Mouse (Mus musculus) intestine, embryonic 14.5 days (tissue): ENCODE measurements around the gene Stpg1. TPM values are rescaled to one million over a fixed set of nuclear protein-coding genes. Genes with fewer than 3 reads are reported as not detected.

Experiments
- ATAC-seq: fragments of 200-750 bp; cut with Nextera tagmentation; replicated peaks from 2 replicates; pipeline ENCODE4 v1.8.0; 2017; ENCODE audit warnings: low read depth, moderate number of reproducible peaks, moderate TSS enrichment, moderate library complexity; ENCODE audit not compliant: low FRiP score, low TSS enrichment
- DNase-seq: peaks from one replicate; pipeline ENCODE4 v3.0.0-alpha.2; 2018; ENCODE audit warnings: low spot score
- H3K27ac ChIP-seq: fragments of 300-500 bp; sonication (generic); 2 replicates; pipeline ENCODE4 v1.5.1; 2014; ENCODE audit warnings: low read depth, mild to moderate bottlenecking, control low read depth
- H3K27me3 ChIP-seq: fragments of 300-500 bp; sonication (generic); replicated peaks from 2 replicates; pipeline ENCODE4 v1.6.1; 2014; ENCODE audit warnings: low read length, control low read depth; ENCODE audit not compliant: control insufficient read depth, insufficient read depth
- H3K36me3 ChIP-seq: fragments of 300-500 bp; sonication (generic); 2 replicates; pipeline ENCODE4 v1.6.1; 2014; ENCODE audit warnings: low read length, control low read depth; ENCODE audit not compliant: control insufficient read depth, insufficient read depth
- H3K4me1 ChIP-seq: fragments of 300-500 bp; sonication (generic); replicated peaks from 2 replicates; pipeline ENCODE4 v1.6.1; 2014; ENCODE audit warnings: low read length, control low read depth, mixed read lengths; ENCODE audit not compliant: control insufficient read depth, insufficient read depth
- H3K4me2 ChIP-seq: fragments of 300-500 bp; sonication (generic); 2 replicates; pipeline ENCODE4 v1.6.1; 2014; ENCODE audit warnings: low read length
- H3K4me3 ChIP-seq: fragments of 300-500 bp; sonication (generic); 2 replicates; pipeline ENCODE4 v1.5.1; 2014; ENCODE audit warnings: low read depth, low read length, control low read depth, mixed read lengths
- H3K9ac ChIP-seq: fragments of 300-500 bp; sonication (generic); 2 replicates; pipeline ENCODE4 v1.6.1; 2014; ENCODE audit warnings: mild to moderate bottlenecking, low read length
- H3K9me3 ChIP-seq: fragments of 300-500 bp; sonication (generic); 2 replicates; pipeline ENCODE4 v1.6.1; 2016; ENCODE audit warnings: low read length, control low read depth; ENCODE audit not compliant: control insufficient read depth
- WGBS: fragments of 180-500 bp; shearing (Covaris S2); extraction: QIAGEN DNeasy Blood & Tissue Kit; methylation state at CpG from one replicate; pipeline ENCODE4 v1.1.7; 2014; 5-methylcytosine and 5-hydroxymethylcytosine counted together
- polyA plus RNA-seq: library from polyadenylated mRNA; unstranded; fragments of >200 nt; fragmentation: Nextera tagmentation; extraction: Ambion mirVana; gene quantifications from 2 replicates; pipeline ENCODE4 v1.2.1, GENCODE M21; 2014

Gene Stpg1
- polyA plus RNA-seq: 0.19 and 0.42 TPM in 2 replicates

- Histone ChIP-seq H3K4me3 (peak within 1 kb of the TSS; percentile 69), H3K27me3 (no peaks in the 10 kb centered on the region), H3K4me2 (peak within 1 kb of the TSS; percentile 91), H3K9me3 (no peaks in the 10 kb centered on the region), H3K36me3 (0 out of 2 replicates have a peak, but pooled peaks cover 9% of the 10 kb centered on the region), H3K27ac (peak within 1 kb of the TSS; percentile 47; the same call in 1 of the 2 replicates), H3K4me1 (peaks cover 7% of the 10 kb centered on the region; the same call in 1 of the 2 replicates), H3K9ac (peak within 1 kb of the TSS; percentile 53)
- peak; percentile 93 for ATAC-seq
- DNase-seq: peak; percentile 91
- WGBS: under 1% methylated on average over 53 of the region's 53 CpGs
Observed at GRCm38 (mm10) chr4:135494521-135495396, at the start of gene Stpg1, which contains the start of gene Nipal3. Gene Stpg1, plus strand, starts transcription at chr4:135494790. Gene Nipal3, minus strand, starts transcription at chr4:135495038.

GRCm38 (mm10) chr4:135451360-135452015, 43.1 kb upstream of the Stpg1 start:
- no peaks in the 10 kb centered on the region for H3K9me3 ChIP-seq
- H3K27me3 ChIP-seq: no peaks in the 10 kb centered on the region
- peak overlapping the region; percentile 34; the same call in 1 of the 2 replicates for H3K27ac ChIP-seq
- WGBS: 33% methylated on average over 18 of the region's 18 CpGs
- H3K4me3 ChIP-seq: no peak overlapping the region
- ATAC-seq (no peak), DNase-seq (peak; percentile 64)
- H3K36me3 ChIP-seq: no peaks in the 10 kb centered on the region
- H3K9ac ChIP-seq: no peak overlapping the region
- peaks cover 25% of the 10 kb centered on the region for H3K4me1 ChIP-seq
- peak overlapping the region; percentile 38 for H3K4me2 ChIP-seq

GRCm38 (mm10) chr4:135453164-135453563, 41.4 kb upstream of the Stpg1 start:
- DNase-seq (peak; percentile 69), ATAC-seq (no peak)
- Histone ChIP-seq H3K36me3 (no peaks in the 10 kb centered on the region), H3K9ac (no peak overlapping the region), H3K4me1 (peaks cover 25% of the 10 kb centered on the region), H3K27ac (peak overlapping the region; percentile 64), H3K27me3 (no peaks in the 10 kb centered on the region), H3K4me2 (no peak overlapping the region), H3K4me3 (no peak overlapping the region), H3K9me3 (no peaks in the 10 kb centered on the region)
- WGBS: 49% methylated on average over 6 of the region's 6 CpGs

- DNase-seq (peak; percentile 70), ATAC-seq (peak; percentile 77)
Observed at GRCm38 (mm10) chr4:135453572-135453971, 41.0 kb upstream of the Stpg1 start.

GRCm38 (mm10) chr4:135463406-135463805, 31.2 kb upstream of the Stpg1 start:
- no peaks in the 10 kb centered on the region for H3K9me3 ChIP-seq
- ATAC-seq (no peak), DNase-seq (no peak)
- H3K36me3 ChIP-seq: peaks cover 10% of the 10 kb centered on the region; the same call in 1 of the 2 replicates
- no peak overlapping the region for H3K9ac ChIP-seq
- H3K27ac ChIP-seq: no peak overlapping the region
- no peaks in the 10 kb centered on the region for H3K27me3 ChIP-seq
- no peak overlapping the region for H3K4me2 ChIP-seq
- WGBS: 95% methylated on average over 11 of the region's 11 CpGs
- H3K4me1 ChIP-seq: no peaks in the 10 kb centered on the region
- H3K4me3 ChIP-seq: no peak overlapping the region

More at GRCm38 (mm10) chr4:135453572-135453971, 41.0 kb upstream of the Stpg1 start:
- Histone ChIP-seq H3K9me3 (no peaks in the 10 kb centered on the region), H3K27ac (peak overlapping the region; percentile 64), H3K4me1 (peaks cover 25% of the 10 kb centered on the region), H3K36me3 (no peaks in the 10 kb centered on the region), H3K4me3 (no peak overlapping the region), H3K27me3 (no peaks in the 10 kb centered on the region), H3K9ac (no peak overlapping the region), H3K4me2 (no peak overlapping the region)
- 39% methylated on average over 12 of the region's 12 CpGs for whole genome bisulfite sequencing

GRCm38 (mm10) chr4:135477851-135478250, 16.7 kb upstream of the Stpg1 start:
- WGBS: 85% methylated on average over 10 of the region's 10 CpGs
- Histone ChIP-seq H3K27me3 (no peaks in the 10 kb centered on the region), H3K4me1 (no peaks in the 10 kb centered on the region), H3K27ac (no peak overlapping the region), H3K9ac (no peak overlapping the region), H3K4me3 (no peak overlapping the region), H3K9me3 (no peaks in the 10 kb centered on the region), H3K36me3 (peaks cover 7% of the 10 kb centered on the region; the same call in 1 of the 2 replicates), H3K4me2 (no peak overlapping the region)
- ATAC-seq (no peak), DNase-seq (no peak)

GRCm38 (mm10) chr4:135480370-135480769, 14.2 kb upstream of the Stpg1 start:
- no peaks in the 10 kb centered on the region for H3K4me1 ChIP-seq
- 78% methylated on average over 9 of the region's 9 CpGs for WGBS
- H3K9ac ChIP-seq: no peak overlapping the region
- no peaks in the 10 kb centered on the region for H3K9me3 ChIP-seq
- ATAC-seq: no peak
- 0 out of 2 replicates have a peak, but pooled peaks cover 3% of the 10 kb centered on the region for H3K36me3 ChIP-seq
- no peaks in the 10 kb centered on the region for H3K27me3 ChIP-seq
- H3K4me2 ChIP-seq: no peak overlapping the region
- no peak overlapping the region for H3K27ac ChIP-seq
- DNase-seq: no peak
- H3K4me3 ChIP-seq: no peak overlapping the region

- H3K4me3 ChIP-seq: no peak overlapping the region
- H3K9me3 ChIP-seq: no peaks in the 10 kb centered on the region
- H3K27me3 ChIP-seq: no peaks in the 10 kb centered on the region
- ATAC-seq (no peak), DNase-seq (no peak)
- no peaks in the 10 kb centered on the region for H3K4me1 ChIP-seq
- H3K36me3 ChIP-seq: peaks cover 13% of the 10 kb centered on the region; the same call in 1 of the 2 replicates
- H3K9ac ChIP-seq: no peak overlapping the region
- 51% methylated on average over 10 of the region's 10 CpGs for WGBS
- no peak overlapping the region for H3K27ac ChIP-seq
- no peak overlapping the region for H3K4me2 ChIP-seq
Observed at GRCm38 (mm10) chr4:135485086-135485485, 9.5 kb upstream of the Stpg1 start.
